Mouse (Mus musculus) adrenal gland, adult 2 months (tissue): Measurements from ENCODE around the gene Rnf43. TPM values are rescaled to one million over a fixed set of nuclear protein-coding genes. Genes with fewer than 3 reads are reported as not detected.

ENCODE experiments used
- DNase-seq: peaks from one replicate; pipeline ENCODE4 v3.0.0; 2021
- polyA plus RNA-seq: library from polyadenylated mRNA; depleted of rRNA; stranded (reverse); fragments of >200 nt; gene quantifications from 2 replicates; pipeline ENCODE4 v1.2.3, GENCODE M21; 2012
- total RNA-seq, 2 experiments: library from RNA; stranded (reverse); gene quantifications; 2 replicates each; pipeline ENCODE4 v1.2.3; 2021

Rnf43 gene
- total and polyA plus RNA-seq, 3 experiments, result 3.8 to 7.8 (median 6.4) TPM

GRCm38 (mm10) chr11:87710262-87710615 lies 47.7 kb downstream of the Rnf43 start:
- no peak for DNase-seq

DNA sequence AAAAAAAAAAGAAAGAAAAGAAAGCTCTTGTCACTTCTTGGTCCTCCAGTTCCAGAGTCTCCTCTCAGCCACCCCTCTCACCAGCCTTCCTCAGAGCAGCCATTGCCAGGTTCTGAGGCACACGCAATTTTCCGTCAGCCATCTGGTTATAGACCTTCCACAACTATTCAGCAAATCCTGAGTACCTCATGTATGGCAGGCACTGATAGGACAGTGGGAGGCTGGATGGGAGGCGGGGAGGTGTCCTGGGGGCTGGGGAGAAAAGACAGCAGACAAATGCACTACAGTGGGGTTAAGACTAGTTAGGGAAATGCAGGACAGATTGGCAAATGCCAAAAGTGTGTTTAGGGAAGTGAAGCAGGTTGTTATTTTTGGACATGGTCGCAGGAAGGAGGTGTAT lies 49.7 kb downstream of the Rnf43 start:
- DNase-seq, result no peak

DNA sequence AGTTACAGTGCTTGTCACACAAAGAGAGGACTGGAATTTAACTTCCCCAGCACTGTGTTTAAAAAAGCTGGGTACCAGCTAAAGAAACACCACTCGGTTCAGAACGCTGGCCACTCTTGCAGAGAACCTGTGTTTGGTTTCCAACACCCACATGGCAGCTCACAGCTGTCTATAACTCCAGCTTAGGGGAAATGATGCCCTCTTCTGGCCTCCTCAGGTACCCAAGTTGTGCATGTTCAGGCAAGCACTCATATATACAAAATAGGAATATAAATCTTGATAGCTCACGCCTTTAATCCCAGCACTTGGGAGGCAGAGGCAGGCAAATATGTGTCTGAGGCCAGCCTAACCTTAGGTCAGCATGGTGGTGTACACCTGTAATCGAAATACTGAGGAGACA lies 53.5 kb downstream of the Rnf43 start:
- no peak for DNase-seq

DNA sequence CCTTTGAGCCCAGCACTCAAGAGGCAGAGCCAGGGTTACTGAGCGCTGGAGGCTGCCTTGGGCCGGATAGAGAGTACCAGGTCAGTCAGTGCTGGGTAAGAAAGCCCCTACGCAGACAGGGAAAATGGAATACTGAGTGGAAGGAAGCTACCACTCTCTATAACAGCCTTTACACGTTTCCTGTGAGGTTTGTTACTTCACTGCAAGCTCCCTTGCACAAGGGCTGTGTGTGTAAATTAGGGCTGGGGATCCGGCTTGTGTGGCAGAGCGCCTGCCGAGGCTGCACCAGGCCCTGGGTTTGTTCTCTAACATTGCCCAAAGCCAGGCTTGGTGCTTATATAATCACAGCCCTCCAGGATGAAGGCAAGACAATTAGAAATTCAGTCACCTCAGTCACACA lies 57.0 kb downstream of the Rnf43 start:
- no peak for DNase-seq

GRCm38 (mm10) chr11:87720324-87720723 lies 57.8 kb downstream of the Rnf43 start:
- no peak for DNase-seq

GRCm38 (mm10) chr11:87720839-87721238 lies 58.3 kb downstream of the Rnf43 start:
- DNase-seq, result no peak

DNA sequence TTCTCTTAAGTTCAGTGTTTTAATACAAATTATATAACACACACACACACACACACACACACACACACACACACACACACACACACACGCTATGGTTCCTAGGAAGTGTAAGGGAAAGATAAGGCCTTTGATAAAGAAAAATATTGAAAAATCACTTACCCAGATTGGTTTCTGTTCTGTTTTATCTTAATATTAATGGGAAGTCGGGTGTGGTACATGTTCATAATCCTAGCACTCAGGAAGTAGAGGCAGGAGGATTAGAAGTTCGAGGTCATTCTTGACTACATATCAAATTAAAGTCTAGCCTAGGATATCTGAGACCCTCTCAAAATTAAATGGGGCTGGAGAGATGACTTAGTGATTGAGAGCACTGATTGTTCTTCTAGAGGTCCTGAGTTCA lies 59.6 kb downstream of the Rnf43 start:
- DNase-seq, result no peak

- no peak for DNase-seq
These were observed 60.4 kb downstream of the Rnf43 start for GRCm38 (mm10) chr11:87722891-87723290.

GRCm38 (mm10) chr11:87725515-87725914 lies 63.0 kb downstream of the Rnf43 start:
- DNase-seq, result no peak

- DNase-seq, result no peak
These were observed 63.5 kb downstream of the Rnf43 start for GRCm38 (mm10) chr11:87725964-87726562.

- DNase-seq, result no peak
These were observed 64.5 kb downstream of the Rnf43 start for GRCm38 (mm10) chr11:87727021-87727420.

GRCm38 (mm10) chr11:87727471-87727870 lies 64.9 kb downstream of the Rnf43 start:
- no peak for DNase-seq

DNA sequence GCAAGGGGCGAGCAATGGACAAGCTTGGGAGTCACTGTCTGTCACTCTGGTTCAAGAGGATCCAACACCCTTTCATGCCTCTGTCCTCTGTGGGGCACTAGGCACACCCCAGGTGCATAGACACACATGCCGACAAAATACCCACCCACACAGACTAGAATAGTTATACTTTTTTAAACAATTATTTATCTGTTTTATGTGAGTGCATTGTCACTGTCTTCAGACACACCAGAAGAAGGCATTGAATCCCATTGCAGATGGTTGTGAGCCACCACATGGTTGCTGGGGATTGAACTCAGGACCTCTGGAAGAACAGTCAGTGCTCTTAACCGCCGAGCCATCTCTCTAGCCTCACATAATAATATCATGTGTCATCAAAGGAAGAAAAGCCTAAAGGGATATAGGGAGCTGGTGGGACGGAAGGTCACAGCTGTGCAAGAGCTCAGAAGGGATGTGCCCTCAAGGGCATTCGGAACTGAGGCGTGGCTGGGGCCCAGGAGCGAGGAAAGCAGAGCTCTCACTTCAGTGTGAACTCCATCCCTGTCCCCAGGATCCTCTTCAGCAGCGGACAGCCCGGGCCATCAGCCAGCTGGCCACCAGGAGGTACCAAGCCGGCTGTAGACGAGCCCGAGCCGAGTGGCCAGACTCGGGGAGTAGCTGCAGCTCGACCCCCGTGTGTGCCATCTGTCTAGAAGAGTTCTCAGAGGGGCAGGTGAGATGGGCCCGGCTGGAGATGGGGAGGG lies 66.5 kb downstream of the Rnf43 start:
- DNase-seq, result no peak

DNA sequence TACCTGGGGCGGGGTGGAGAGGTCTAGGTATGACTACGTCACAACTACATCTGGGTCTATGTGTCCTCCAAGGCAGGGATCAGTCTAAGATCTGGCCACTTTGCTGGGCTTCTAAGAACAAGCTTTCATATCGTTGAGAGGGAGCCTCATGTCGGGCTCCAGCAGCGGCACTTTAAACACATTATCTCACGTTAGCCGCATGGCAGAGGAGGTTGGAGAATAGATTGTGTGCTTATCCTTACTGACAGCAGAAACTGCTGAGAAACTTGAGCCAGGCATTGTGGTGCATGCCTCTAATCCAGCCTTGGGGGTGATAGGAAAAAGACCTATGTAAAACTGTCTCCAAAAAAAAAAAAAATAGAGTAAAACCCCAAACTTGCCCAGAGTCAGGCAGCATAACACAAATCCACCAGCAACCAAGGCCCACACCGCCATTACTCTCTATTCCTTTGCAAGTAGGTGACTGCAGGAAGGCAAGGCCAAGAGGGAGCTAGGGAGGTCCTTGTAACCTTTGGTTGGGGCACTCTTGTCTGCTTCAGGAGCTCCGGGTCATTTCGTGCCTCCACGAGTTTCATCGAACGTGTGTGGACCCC lies 67.2 kb downstream of the Rnf43 start:
- no peak for DNase-seq

GRCm38 (mm10) chr11:87730652-87731310 lies 68.3 kb downstream of the Rnf43 start:
- DNase-seq, result no peak

- no peak for DNase-seq
These were observed 71.8 kb downstream of the Rnf43 start for GRCm38 (mm10) chr11:87734346-87734745.

DNA sequence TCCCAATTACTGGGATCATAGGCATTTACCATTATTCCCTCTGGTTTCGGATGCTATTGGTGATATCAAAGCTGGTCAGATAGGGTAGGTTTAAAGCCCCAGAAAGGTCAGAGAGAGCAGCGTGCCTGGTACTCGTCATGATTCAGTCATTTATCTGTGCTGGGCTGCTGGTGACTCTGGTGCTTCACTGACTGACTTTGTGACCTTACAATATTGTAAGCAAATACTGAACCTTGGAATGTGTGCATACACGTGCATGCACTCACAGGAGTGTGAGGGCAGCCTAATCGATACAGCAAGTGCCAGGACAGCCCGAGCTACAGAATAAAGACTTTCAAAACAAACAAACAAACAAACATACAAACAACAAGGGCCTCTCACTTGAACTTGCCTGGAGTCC lies 73.2 kb downstream of the Rnf43 start:
- DNase-seq, result no peak

GRCm38 (mm10) chr11:87736647-87737134 lies 74.2 kb downstream of the Rnf43 start:
- peak; percentile 77 for DNase-seq

GRCm38 (mm10) chr11:87737175-87737740 lies 74.7 kb downstream of the Rnf43 start, which contains the start of gene Supt4a:
Gene Supt4a, plus strand, starts transcription at chr11:87737552.
- peak; percentile 98 for DNase-seq

DNA sequence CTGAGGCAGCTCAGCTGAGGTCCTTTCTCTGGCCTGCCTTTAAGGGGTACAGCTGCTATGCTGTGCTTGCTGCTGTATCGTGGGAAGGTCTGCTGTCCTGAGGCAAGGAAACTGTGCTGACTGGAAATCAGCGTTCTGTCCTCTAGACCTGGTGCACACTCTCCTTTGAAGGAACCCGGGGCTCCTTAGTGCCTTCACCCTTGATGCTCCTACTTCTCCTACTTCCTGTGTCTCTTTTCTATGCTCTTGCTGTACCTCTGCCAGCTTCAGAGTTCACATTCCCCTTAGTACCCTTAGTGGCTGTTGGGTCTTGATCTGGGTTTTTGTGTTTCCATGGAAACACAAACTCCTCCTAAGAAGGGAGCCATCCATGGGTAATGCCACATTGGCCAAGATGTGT lies 81.2 kb downstream of the Rnf43 start:
- no peak for DNase-seq

- no peak for DNase-seq
These were observed 82.4 kb downstream of the Rnf43 start for GRCm38 (mm10) chr11:87744964-87745363.
